Mouse (Mus musculus): ENCODE data around the gene Creb5.

DNA sequence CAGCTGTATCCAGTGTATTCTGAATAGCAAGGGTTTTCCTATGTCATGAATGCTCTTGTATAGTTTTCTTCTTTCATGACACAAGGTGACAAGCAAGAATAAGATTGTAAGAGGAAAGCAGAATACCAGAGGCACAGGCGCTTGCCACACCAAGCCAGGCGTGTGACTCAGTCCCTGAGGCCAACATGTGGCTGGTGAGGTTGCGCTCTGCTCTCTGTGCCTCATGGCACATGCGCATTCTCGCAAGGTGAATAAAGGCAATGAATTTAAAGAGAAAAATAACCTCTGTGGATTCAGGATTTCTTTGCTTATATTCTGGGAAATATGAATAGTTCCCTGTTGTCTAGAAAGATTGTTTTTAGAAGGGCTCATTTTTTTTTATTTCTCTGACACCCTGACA is 169.0 kb downstream of the Creb5 start:
- TF ChIP-seq CTCF (IDR thresholded peaks at IDR 0.05; ENCODE audit: control insufficient read depth, insufficient read depth, insufficient read length): no peak
- TF ChIP-seq MAX (IDR thresholded peaks at IDR 0.05): no peak
- TF ChIP-seq FOSL1 (IDR thresholded peaks at IDR 0.05; ENCODE audit: insufficient read depth, low read length, poor library complexity, severe bottlenecking): no peak
- no peak for TF ChIP-seq MYOD1 (IDR thresholded peaks at IDR 0.05; ENCODE audit: control insufficient read depth, insufficient read length, low read depth)
- no peak for TF ChIP-seq CEBPB (IDR thresholded peaks at IDR 0.05; ENCODE audit: low read depth)
- TF ChIP-seq USF1 (IDR thresholded peaks at IDR 0.05; ENCODE audit: low read depth): no peak
